Mouse (Mus musculus) liver, embryonic 12.5 days (tissue): ENCODE measurements around the gene 1700020A23Rik. TPM values are rescaled to one million over a fixed set of nuclear protein-coding genes. Genes with fewer than 3 reads are reported as not detected.

Experiments
- ATAC-seq: fragments of 200-750 bp; cut with Nextera tagmentation; 2 replicates; pipeline ENCODE4 v1.8.0; 2017; ENCODE audit warnings: moderate number of reproducible peaks, mild to moderate bottlenecking, moderate library complexity
- H3K27ac ChIP-seq: fragments of 300-500 bp; sonication (generic); 2 replicates; pipeline ENCODE4 v1.5.1; 2016; ENCODE audit warnings: mild to moderate bottlenecking
- H3K27me3 ChIP-seq: fragments of 300-500 bp; sonication (generic); replicated peaks from 2 replicates; pipeline ENCODE4 v1.6.1; 2016; ENCODE audit warnings: mild to moderate bottlenecking, moderate library complexity
- H3K36me3 ChIP-seq: fragments of 300-500 bp; sonication (generic); 2 replicates; pipeline ENCODE4 v1.6.1; 2016; ENCODE audit warnings: mild to moderate bottlenecking, moderate library complexity
- H3K4me1 ChIP-seq: fragments of 300-500 bp; sonication (generic); 2 replicates; pipeline ENCODE4 v1.6.1; 2016
- H3K4me2 ChIP-seq: fragments of 300-500 bp; sonication (generic); 2 replicates; pipeline ENCODE4 v1.6.1; 2016; ENCODE audit warnings: mild to moderate bottlenecking, moderate library complexity
- H3K4me3 ChIP-seq: fragments of 300-500 bp; sonication (generic); 2 replicates; pipeline ENCODE4 v1.5.1; 2016; ENCODE audit warnings: mild to moderate bottlenecking, moderate library complexity
- H3K9ac ChIP-seq: fragments of 300-500 bp; sonication (generic); 2 replicates; pipeline ENCODE4 v1.6.1; 2016; ENCODE audit warnings: mild to moderate bottlenecking, moderate library complexity
- H3K9me3 ChIP-seq: fragments of 300-500 bp; sonication (generic); replicated peaks from 2 replicates; pipeline ENCODE4 v1.6.1; 2016; ENCODE audit warnings: mild to moderate bottlenecking, moderate library complexity
- WGBS: fragments of 180-500 bp; shearing (Covaris S2); methylation state at CpG from one replicate; pipeline ENCODE4 v1.1.7; 2016; ENCODE audit not compliant: insufficient replicate concordance; 5-methylcytosine and 5-hydroxymethylcytosine counted together
- polyA plus RNA-seq: library from polyadenylated mRNA; unstranded; fragments of >200 nt; fragmentation: Nextera tagmentation; extraction: Ambion mirVana; gene quantifications from 2 replicates; pipeline ENCODE4 v1.2.1, GENCODE M21; 2016

The 1700020A23Rik gene
- polyA plus RNA-seq, 1 experiment from 2014 or later: not detected

GRCm38 (mm10) chr2:130390993-130391625 is 13.9 kb upstream of the 1700020A23Rik start:
- no peak for ATAC-seq
- 71% methylated on average over 11 of the region's 11 CpGs for WGBS
- H3K27me3 ChIP-seq: peaks cover 19% of the 10 kb centered on the region
- H3K36me3 ChIP-seq: no peaks in the 10 kb centered on the region
- H3K4me2 ChIP-seq: no peak overlapping the region
- no peaks in the 10 kb centered on the region for H3K4me1 ChIP-seq
- no peak overlapping the region for H3K4me3 ChIP-seq
- no peak overlapping the region for H3K9ac ChIP-seq
- no peak overlapping the region for H3K27ac ChIP-seq
- H3K9me3 ChIP-seq: no peaks in the 10 kb centered on the region

GRCm38 (mm10) chr2:130392836-130393235 is 12.2 kb upstream of the 1700020A23Rik start:
- 64% methylated on average over 3 of the region's 3 CpGs for WGBS
- H3K4me3 ChIP-seq: no peak overlapping the region
- no peak for ATAC-seq
- 0 out of 2 replicates have a peak, but pooled peaks cover 1% of the 10 kb centered on the region for H3K4me1 ChIP-seq
- no peaks in the 10 kb centered on the region for H3K9me3 ChIP-seq
- peaks cover 37% of the 10 kb centered on the region for H3K27me3 ChIP-seq
- no peaks in the 10 kb centered on the region for H3K36me3 ChIP-seq
- no peak overlapping the region for H3K4me2 ChIP-seq
- H3K9ac ChIP-seq: no peak overlapping the region
- no peak overlapping the region for H3K27ac ChIP-seq

- no peaks in the 10 kb centered on the region for H3K36me3 ChIP-seq
- ATAC-seq: no peak
- H3K4me1 ChIP-seq: 0 out of 2 replicates have a peak, but pooled peaks cover 6% of the 10 kb centered on the region
- no peak overlapping the region for H3K4me3 ChIP-seq
- peaks cover 52% of the 10 kb centered on the region for H3K27me3 ChIP-seq
- 78% methylated on average over 11 of the region's 11 CpGs for WGBS
- H3K9me3 ChIP-seq: no peaks in the 10 kb centered on the region
- no peak overlapping the region for H3K27ac ChIP-seq
- H3K9ac ChIP-seq: no peak overlapping the region
- no peak overlapping the region for H3K4me2 ChIP-seq
Measured at GRCm38 (mm10) chr2:130395696-130396095, 9.4 kb upstream of the 1700020A23Rik start.

- peak within 1 kb of the TSS; percentile 70 for H3K4me2 ChIP-seq
- peak within 1 kb of the TSS; percentile 52 for H3K4me3 ChIP-seq
- H3K9ac ChIP-seq: peak within 1 kb of the TSS; percentile 31; the same call in 1 of the 2 replicates
- H3K9me3 ChIP-seq: no peaks in the 10 kb centered on the region
- no peak within 1 kb of the TSS for H3K27ac ChIP-seq
- H3K4me1 ChIP-seq: 0 out of 2 replicates have a peak, but pooled peaks cover 6% of the 10 kb centered on the region
- no peaks in the 10 kb centered on the region for H3K36me3 ChIP-seq
- ATAC-seq: peak; percentile 53
- 2% methylated on average over 47 of the region's 53 CpGs for WGBS
- H3K27me3 ChIP-seq: peaks cover 47% of the 10 kb centered on the region
Measured at GRCm38 (mm10) chr2:130397186-130397985, 7.7 kb upstream of the 1700020A23Rik start, which contains the start of gene Cpxm1. Cpxm1 (minus strand) TSS chr2:130397574.

GRCm38 (mm10) chr2:130398091-130398490 is 7.0 kb upstream of the 1700020A23Rik start:
- 24% methylated on average over 14 of the region's 14 CpGs for WGBS
- Histone ChIP-seq H3K27ac (no peak overlapping the region), H3K9me3 (no peaks in the 10 kb centered on the region), H3K4me3 (peak overlapping the region; percentile 52), H3K27me3 (peaks cover 52% of the 10 kb centered on the region), H3K9ac (no peak overlapping the region), H3K36me3 (no peaks in the 10 kb centered on the region), H3K4me2 (peak overlapping the region; percentile 70), H3K4me1 (0 out of 2 replicates have a peak, but pooled peaks cover 6% of the 10 kb centered on the region)
- ATAC-seq: no peak

GRCm38 (mm10) chr2:130400046-130400445 is 5.0 kb upstream of the 1700020A23Rik start:
- Histone ChIP-seq H3K27me3 (peaks cover 52% of the 10 kb centered on the region), H3K4me2 (no peak overlapping the region), H3K4me3 (no peak overlapping the region), H3K36me3 (no peaks in the 10 kb centered on the region), H3K4me1 (0 out of 2 replicates have a peak, but pooled peaks cover 6% of the 10 kb centered on the region), H3K9ac (no peak overlapping the region), H3K27ac (no peak overlapping the region), H3K9me3 (no peaks in the 10 kb centered on the region)
- ATAC-seq: no peak
- 60% methylated on average over 1 of the region's 1 CpGs for WGBS

- Histone ChIP-seq H3K36me3 (no peaks in the 10 kb centered on the region), H3K27ac (no peak overlapping the region), H3K4me1 (0 out of 2 replicates have a peak, but pooled peaks cover 6% of the 10 kb centered on the region), H3K4me3 (no peak overlapping the region), H3K4me2 (no peak overlapping the region), H3K27me3 (peaks cover 40% of the 10 kb centered on the region), H3K9me3 (no peaks in the 10 kb centered on the region), H3K9ac (no peak overlapping the region)
- ATAC-seq: no peak
- WGBS: 63% methylated on average over 4 of the region's 4 CpGs
Measured at GRCm38 (mm10) chr2:130401891-130402290, 3.2 kb upstream of the 1700020A23Rik start.

- WGBS: 69% methylated on average over 2 of the region's 2 CpGs
- ATAC-seq: no peak
- Histone ChIP-seq H3K36me3 (no peaks in the 10 kb centered on the region), H3K9ac (no peak within 1 kb of the TSS), H3K27me3 (peaks cover 15% of the 10 kb centered on the region; the same call in 1 of the 2 replicates), H3K4me2 (no peak within 1 kb of the TSS), H3K27ac (no peak within 1 kb of the TSS), H3K4me1 (no peaks in the 10 kb centered on the region), H3K4me3 (no peak within 1 kb of the TSS), H3K9me3 (no peaks in the 10 kb centered on the region)
Measured at GRCm38 (mm10) chr2:130406178-130406577, 1.1 kb downstream of the 1700020A23Rik start, which contains the start of gene Tmem239. Tmem239 (plus strand) TSS chr2:130406478.

- Histone ChIP-seq H3K4me3 (no peak overlapping the region), H3K9me3 (no peaks in the 10 kb centered on the region), H3K36me3 (no peaks in the 10 kb centered on the region), H3K4me2 (no peak overlapping the region), H3K27me3 (peaks cover 10% of the 10 kb centered on the region; the same call in 1 of the 2 replicates), H3K27ac (no peak overlapping the region), H3K9ac (no peak overlapping the region), H3K4me1 (no peaks in the 10 kb centered on the region)
- ATAC-seq: no peak
- WGBS: 28% methylated on average over 6 of the region's 6 CpGs
Measured at GRCm38 (mm10) chr2:130408194-130408593, 3.1 kb downstream of the 1700020A23Rik start.

- Histone ChIP-seq H3K27ac (no peak overlapping the region), H3K9ac (no peak overlapping the region), H3K36me3 (no peaks in the 10 kb centered on the region), H3K4me3 (no peak overlapping the region), H3K9me3 (no peaks in the 10 kb centered on the region), H3K4me2 (no peak overlapping the region), H3K4me1 (no peaks in the 10 kb centered on the region), H3K27me3 (peaks cover 6% of the 10 kb centered on the region)
- 28% methylated on average over 16 of the region's 16 CpGs for whole genome bisulfite sequencing
- 0 out of 2 replicates have a peak, but pooled peaks have one; percentile 35 for ATAC-seq
Measured at GRCm38 (mm10) chr2:130411558-130412495, 6.8 kb downstream of the 1700020A23Rik start.

- Histone ChIP-seq H3K36me3 (no peaks in the 10 kb centered on the region), H3K27ac (no peak overlapping the region), H3K9ac (no peak overlapping the region), H3K4me1 (no peaks in the 10 kb centered on the region), H3K4me3 (no peak overlapping the region), H3K9me3 (no peaks in the 10 kb centered on the region), H3K4me2 (no peak overlapping the region), H3K27me3 (no peaks in the 10 kb centered on the region; the same call in none of the 2 replicates)
- WGBS: 66% methylated on average over 3 of the region's 3 CpGs
- ATAC-seq: no peak
Measured at GRCm38 (mm10) chr2:130412775-130413174, 7.7 kb downstream of the 1700020A23Rik start.
